Mouse (Mus musculus) CD8-positive naive resting alpha-beta T cell, adult 2 months (primary cell): Measurements from ENCODE around the gene Kcnc3.

Source experiments
- DNase-seq, 2 experiments: peaks; one replicate each; pipeline ENCODE4 v3.0.0; 2022; ENCODE audit warnings: low read depth in 2 of 2, low spot score in 2 of 2

Gene Kcnc3

GRCm38 (mm10) chr7:44626068-44626385 lies 35.6 kb downstream of the Kcnc3 start:
- DNase-seq: no peak

GRCm38 (mm10) chr7:44626966-44627365 lies 36.5 kb downstream of the Kcnc3 start:
- DNase-seq: no peak

DNA sequence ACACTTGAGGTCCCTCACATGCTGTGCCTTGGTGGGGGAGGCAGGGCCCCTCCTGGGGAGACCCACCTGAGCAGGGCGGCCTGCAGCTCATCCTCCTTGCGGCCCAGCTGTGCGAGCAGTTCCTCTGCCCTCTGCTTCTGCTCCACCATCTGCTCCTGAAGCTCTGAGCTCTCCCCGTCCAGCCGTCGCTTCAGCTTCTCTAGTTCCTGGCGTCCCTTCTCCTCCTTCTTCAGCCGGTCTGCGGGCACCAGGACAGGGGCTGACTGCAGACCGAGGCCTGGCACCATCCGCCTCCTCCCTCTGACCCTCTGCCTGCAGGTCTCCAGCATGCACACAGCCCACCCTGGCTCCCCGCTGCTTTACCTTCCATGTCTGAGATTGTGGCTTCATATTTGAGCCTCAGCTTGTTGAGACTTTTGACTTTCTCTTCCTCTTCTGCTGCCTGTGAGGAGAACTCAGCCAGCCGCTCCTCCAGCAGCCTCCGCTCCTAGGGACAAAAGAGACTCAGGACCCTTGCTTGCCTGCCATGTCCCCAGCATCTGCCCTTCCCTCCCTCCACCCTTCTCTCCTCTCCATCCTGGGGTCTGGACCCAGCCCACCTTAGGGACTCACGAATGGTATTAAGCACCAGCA lies 38.1 kb downstream of the Kcnc3 start:
- no peak for DNase-seq

DNA sequence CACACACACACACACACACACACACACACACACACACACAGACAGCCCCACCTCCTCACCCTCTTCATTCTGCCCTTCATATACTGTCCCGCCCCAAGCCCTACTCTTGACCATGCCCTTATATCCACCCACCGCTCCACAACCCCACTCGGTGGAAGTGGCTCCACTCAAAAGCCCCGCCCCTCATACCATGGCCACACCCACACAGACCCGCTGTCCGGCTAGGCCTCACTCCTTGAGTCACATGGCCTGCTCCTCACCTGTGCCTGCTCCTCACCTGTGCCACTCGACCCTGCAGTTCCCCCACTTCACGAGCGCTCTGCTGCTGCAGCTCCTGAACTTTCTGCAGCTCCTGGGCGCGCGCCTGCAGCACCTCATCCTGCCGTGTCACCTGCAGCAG lies 40.0 kb downstream of the Kcnc3 start:
- DNase-seq: no peak

GRCm38 (mm10) chr7:44632676-44633075 lies 42.2 kb downstream of the Kcnc3 start:
- no peak for DNase-seq

DNA sequence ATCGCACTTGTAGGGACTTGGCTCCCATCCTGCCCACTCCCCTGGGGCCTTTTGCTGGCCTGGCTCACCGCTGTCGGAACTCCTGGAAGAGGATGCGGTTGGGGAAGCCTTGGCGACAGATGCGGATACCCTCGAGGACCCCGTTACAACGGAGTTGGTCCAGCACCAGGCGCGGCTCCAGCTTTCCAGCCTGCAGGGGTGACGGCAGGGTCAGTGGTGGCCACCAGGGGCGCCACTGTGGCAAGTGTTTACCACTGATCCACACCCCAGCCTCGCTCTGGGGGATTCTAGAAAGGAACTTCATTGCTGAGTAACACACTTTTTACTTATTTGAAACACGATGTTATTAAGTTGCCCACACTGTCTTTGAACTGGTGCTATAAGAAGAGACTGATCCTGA lies 42.9 kb downstream of the Kcnc3 start:
- DNase-seq: no peak

DNA sequence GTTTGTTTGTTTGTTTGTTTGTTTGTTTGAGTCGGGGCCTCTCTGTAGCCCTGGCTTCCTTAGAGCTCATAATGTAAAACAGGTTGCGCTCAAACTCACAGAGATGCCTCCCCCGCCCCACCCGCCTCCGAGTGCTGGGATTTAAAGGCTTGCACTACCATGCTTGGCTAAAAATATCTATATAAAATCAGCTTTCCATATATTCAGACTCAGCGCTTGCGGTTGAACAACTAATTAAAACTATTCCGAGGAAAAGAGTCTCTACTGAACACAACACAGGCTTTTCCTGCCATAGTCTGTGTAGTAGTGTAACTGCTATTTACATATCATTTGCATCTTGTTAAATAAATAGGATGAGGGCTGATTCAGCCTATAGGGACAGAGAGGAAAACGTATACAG lies 46.2 kb downstream of the Kcnc3 start:
- DNase-seq: no peak

GRCm38 (mm10) chr7:44638663-44639062 lies 48.2 kb downstream of the Kcnc3 start:
- no peak for DNase-seq

GRCm38 (mm10) chr7:44640843-44641605 lies 50.6 kb downstream of the Kcnc3 start:
- DNase-seq: no peak

DNA sequence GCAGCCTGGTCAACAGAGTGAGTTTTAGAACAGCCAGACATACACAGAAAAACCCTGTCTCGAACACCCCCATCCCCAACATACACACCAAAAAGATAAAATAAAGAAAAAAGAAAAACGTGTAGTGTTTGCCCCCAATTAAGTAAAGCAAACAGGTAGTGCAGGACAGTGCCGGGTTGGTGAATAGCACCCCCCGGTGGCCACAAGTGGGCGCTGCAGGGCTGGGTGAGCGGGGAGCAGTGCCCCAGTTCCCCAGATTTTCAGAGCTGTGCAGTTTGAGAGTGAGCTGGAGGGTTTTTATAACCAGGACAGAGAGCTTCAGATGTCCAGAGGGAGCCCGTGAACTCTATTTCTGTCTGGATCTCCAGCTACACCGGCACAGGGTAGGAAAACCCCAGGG lies 51.4 kb downstream of the Kcnc3 start:
- DNase-seq: peak in 1 of 2 experiments; percentile 26

DNA sequence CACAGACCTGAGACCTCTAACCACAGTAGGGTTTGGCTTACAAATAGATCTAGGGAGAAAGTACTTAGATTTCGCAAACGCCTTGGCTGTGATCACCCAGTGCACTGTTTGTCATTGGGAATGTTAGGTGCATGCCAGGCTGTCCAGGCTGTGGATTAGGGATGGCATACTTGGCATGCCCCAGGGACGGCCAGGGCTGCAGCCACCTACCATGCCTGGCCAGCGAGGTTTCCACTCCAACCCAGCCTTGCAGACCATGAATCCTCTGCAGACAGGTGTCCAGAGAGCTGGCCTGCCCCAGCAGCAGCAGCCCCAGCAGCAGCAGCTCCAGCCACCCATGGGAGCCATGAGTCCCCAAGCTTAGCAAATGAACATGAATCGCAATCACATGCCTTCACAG lies 54.8 kb downstream of the Kcnc3 start:
- DNase-seq: no peak

- DNase-seq: no peak
Observed at GRCm38 (mm10) chr7:44645951-44646350, 55.5 kb downstream of the Kcnc3 start.

DNA sequence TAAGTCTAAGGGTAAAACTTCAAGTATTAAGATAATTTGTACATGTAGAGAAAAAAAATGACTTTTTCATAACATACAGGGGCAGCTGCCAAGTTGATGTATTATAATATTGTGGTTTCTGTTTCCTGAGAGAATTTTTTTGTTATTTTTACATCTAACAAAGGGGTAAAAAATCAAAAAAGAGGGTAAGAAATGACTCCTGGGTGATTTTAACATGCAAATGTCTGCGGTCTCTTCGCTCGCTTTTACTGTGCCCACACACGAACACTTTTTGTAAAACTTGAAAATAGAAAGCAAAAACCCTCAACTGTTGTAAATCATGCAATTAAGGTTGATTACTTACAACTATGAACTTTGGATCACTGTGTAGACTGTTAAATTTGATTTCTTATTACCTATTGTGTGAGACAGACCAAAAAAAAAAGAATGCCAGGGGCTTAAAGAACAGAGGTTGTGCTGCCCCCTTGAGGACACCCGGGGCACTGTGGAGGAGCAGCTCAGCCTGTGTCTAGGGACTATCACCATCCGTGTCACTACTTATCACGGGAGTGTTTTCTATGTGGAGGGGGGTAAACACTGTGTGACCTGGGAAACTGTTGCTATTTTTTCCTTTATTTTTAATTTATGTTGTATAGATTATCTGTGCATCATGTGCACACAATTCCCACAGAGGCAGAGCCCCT lies 56.7 kb downstream of the Kcnc3 start:
- peak; percentile 32 to 70 for DNase-seq

- no peak for DNase-seq
Observed at GRCm38 (mm10) chr7:44647729-44648128, 57.3 kb downstream of the Kcnc3 start.

DNA sequence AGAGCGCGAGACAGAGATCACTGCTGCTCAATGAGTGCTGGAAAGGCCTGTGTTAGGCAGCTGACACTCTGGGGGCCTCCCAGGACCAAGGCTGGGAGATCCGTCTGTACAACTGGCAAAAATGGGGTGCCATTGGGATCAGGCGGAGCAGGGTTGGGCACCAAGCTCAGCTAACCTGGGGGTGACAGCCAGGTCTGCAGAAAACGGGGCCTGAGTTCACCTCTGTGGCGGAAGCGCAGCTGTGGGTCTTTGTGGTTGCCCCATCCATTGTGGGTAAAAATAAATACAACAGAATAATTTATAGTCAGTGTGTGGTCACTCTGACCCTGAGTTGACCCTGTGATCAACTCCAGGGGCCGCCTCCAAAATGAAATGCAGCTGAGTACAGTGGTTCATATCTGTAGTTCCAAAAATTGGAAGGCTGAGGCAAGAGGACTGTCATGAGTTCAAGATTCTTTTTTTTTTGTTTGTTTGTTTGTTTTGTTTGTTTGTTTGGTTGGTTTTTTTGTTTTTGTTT lies 58.7 kb downstream of the Kcnc3 start:
- no peak for DNase-seq

DNA sequence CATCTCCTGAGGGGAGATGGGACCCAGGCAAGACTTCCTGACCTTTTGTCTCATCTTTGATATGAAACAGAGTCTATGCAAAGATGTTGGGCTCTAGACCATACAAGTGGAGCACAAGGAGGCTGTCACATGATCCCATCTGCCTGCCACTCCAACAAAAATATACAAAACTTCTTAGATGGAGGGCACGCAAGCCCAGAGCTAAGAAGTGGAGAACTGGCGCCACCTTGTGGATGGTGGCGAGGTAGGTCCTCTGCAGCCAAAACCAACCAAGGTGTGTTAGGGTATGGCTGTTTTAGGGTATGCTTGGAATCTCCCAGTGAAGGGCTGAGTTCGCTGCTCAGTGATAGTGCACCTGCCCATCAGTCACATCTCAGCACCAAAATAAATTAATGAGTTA lies 59.5 kb downstream of the Kcnc3 start:
- DNase-seq: peak in 1 of 2 experiments; percentile 26

GRCm38 (mm10) chr7:44651416-44651815 lies 61.0 kb downstream of the Kcnc3 start:
- no peak for DNase-seq

GRCm38 (mm10) chr7:44653773-44654172 lies 63.3 kb downstream of the Kcnc3 start:
- no peak for DNase-seq
